Mouse (Mus musculus): ENCODE results near the gene Lim2.

DNA sequence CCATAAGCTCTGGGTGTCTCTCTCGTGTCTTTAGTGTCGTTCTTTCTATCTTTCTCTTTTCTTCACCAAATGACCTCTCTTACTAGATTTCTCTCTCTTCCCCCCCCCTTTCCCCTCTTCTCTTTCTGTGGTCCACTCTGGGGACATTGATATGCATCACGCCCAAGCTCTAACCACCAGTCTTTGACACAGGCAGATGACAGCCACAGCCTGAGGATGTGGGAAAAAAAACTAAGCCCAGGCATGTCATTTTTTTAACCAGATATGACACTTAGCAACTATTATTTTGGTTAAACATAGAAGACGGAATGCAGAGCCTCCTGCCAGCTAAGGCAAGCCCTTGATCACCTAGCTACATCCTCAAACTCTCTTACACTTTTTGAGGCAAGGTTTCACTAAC lies 11.1 kb downstream of the Lim2 start:
- TF ChIP-seq CTCF (IDR thresholded peaks at IDR 0.05; ENCODE audit: low read depth, low read length) (no peak), TAL1 (conservative IDR thresholded peaks at IDR 0.05; ENCODE audit: low read depth, low read length) (no peak), GATA1 (IDR thresholded peaks at IDR 0.05; ENCODE audit: borderline replicate concordance, low read length) (no peak), POLR2AphosphoS5 (IDR thresholded peaks at IDR 0.05; ENCODE audit: insufficient replicate concordance, low read depth, low read length) (no peak)

All from G1E (cell line).